Mouse (Mus musculus): ENCODE data around the gene Slc38a7. TPM values are rescaled to one million over a fixed set of nuclear protein-coding genes. Genes with fewer than 3 reads are reported as not detected.
A peak's percentile ranks its signal among the peaks of the same experiment; 100 is the strongest.
"Not testable (repeated sequence)": the region's sequence is repeated elsewhere in the genome, so short reads cannot be mapped to it uniquely, and the experiment has no call there.

The Slc38a7 gene
- polyA plus RNA-seq, 1 experiment from 2014 or later = 30.3 TPM

DNA sequence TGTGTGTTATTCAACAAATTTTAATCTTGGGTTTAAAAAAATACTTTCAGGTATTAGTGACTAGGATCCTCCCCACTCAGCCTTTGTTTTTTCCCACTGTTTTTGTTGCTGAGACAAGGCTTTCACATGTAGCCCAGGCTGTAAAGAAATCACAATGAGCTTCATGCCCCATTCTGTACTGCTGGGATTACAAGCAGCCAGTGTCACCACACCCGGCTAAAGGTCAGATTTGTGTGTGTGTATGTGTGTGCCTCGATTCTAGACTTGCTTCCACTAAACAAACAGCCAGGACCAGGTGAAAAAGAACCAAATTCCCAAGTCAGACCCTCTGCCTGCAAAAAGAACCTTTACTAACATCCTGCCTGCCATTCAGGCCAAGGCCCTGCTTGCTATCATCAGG is 47.9 kb downstream of the Slc38a7 start:
- H3K4me1 ChIP-seq (ENCODE audit: control insufficient read depth, insufficient read depth, low read length) = peaks cover 28% of the 10 kb centered on the region
- H3K27me3 ChIP-seq (ENCODE audit: control insufficient read depth, insufficient read depth, low read depth, low read length) = no peaks in the 10 kb centered on the region
- peak overlapping the region; percentile 95 for H3K4me3 ChIP-seq (ENCODE audit: low read depth, low read length)
- no peaks in the 10 kb centered on the region for H3K36me3 ChIP-seq (ENCODE audit: control insufficient read depth, insufficient read depth, low read length)
- 49% methylated on average over 2 of the region's 2 CpGs for WGBS
- no peak overlapping the region for H3K9ac ChIP-seq (ENCODE audit: low read depth, low read length)
- no peak for ATAC-seq
- H3K9me3 ChIP-seq (replicated peaks; ENCODE audit: control insufficient read depth, low read length, poor library complexity, severe bottlenecking) = no peaks in the 10 kb centered on the region
- no peak overlapping the region for H3K27ac ChIP-seq (ENCODE audit: low read length)
- peak overlapping the region; percentile 79 for H3K4me2 ChIP-seq (ENCODE audit: low read length)

DNA sequence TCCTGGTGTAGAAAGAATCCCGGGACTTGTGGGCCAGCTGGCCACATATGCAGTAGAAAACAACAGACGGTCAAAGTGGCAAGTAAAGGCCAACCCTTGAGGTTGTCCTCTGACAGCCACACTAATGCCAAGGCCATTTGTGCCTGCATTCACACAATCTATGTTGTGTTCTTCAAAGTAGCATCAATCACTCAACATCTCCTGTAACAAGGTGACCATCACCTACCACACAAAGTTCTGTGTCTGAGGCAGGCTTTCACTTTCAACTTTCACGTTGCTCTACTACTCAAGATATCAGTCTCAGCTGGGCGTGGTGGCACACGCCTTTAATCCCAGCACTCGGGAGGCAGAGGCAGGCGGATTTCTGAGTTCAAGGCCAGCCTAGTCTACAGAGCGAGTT is 51.1 kb downstream of the Slc38a7 start:
- no peak overlapping the region for H3K4me2 ChIP-seq (ENCODE audit: low read length)
- no peak overlapping the region for H3K9ac ChIP-seq (ENCODE audit: low read depth, low read length)
- WGBS = 92% methylated on average over 8 of the region's 8 CpGs
- peaks cover 30% of the 10 kb centered on the region for H3K4me1 ChIP-seq (ENCODE audit: control insufficient read depth, insufficient read depth, low read length)
- H3K27me3 ChIP-seq (ENCODE audit: control insufficient read depth, insufficient read depth, low read depth, low read length) = no peaks in the 10 kb centered on the region
- no peak overlapping the region for H3K27ac ChIP-seq (ENCODE audit: low read length)
- H3K4me3 ChIP-seq (ENCODE audit: low read depth, low read length) = no peak overlapping the region
- no peak for ATAC-seq
- no peaks in the 10 kb centered on the region for H3K9me3 ChIP-seq (replicated peaks; ENCODE audit: control insufficient read depth, low read length, poor library complexity, severe bottlenecking)
- H3K36me3 ChIP-seq (ENCODE audit: control insufficient read depth, insufficient read depth, low read length) = no peaks in the 10 kb centered on the region

DNA sequence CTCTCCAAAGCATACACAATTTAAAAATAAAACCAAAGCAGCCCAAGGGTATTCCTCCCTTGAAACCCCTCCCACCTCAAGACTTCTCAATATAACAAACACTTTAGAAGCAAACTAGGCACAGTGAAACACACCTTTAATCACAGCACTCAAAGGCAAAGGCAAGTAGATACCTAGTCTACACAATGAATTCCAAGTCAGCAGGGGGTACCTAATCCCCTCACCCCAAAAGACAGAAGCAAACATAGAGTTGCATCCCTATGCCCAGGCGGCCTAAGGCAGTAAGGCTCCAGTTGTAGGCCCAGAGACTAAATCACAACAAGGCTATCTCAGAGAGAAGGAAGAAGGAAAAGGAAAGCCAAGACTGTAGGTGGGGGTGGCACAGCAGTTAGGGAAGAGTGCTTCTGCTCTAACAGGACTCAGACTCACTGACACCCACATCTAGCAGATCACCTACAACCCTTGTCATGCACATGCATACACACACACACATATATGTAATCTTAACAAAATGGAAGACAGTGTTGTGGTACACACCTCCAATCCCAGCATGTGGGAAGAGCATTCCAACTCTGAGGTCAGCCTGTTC is 51.8 kb downstream of the Slc38a7 start:
- no peak for ATAC-seq
- Histone ChIP-seq H3K27ac (ENCODE audit: low read length) (no peak overlapping the region), H3K27me3 (ENCODE audit: control insufficient read depth, insufficient read depth, low read depth, low read length) (no peaks in the 10 kb centered on the region), H3K4me3 (ENCODE audit: low read depth, low read length) (no peak overlapping the region), H3K9me3 (replicated peaks; ENCODE audit: control insufficient read depth, low read length, poor library complexity, severe bottlenecking) (no peaks in the 10 kb centered on the region), H3K4me2 (ENCODE audit: low read length) (no peak overlapping the region), H3K4me1 (ENCODE audit: control insufficient read depth, insufficient read depth, low read length) (peaks cover 30% of the 10 kb centered on the region), H3K9ac (ENCODE audit: low read depth, low read length) (no peak overlapping the region), H3K36me3 (ENCODE audit: control insufficient read depth, insufficient read depth, low read length) (no peaks in the 10 kb centered on the region)
- WGBS = 92% methylated on average over 1 of the region's 1 CpGs

DNA sequence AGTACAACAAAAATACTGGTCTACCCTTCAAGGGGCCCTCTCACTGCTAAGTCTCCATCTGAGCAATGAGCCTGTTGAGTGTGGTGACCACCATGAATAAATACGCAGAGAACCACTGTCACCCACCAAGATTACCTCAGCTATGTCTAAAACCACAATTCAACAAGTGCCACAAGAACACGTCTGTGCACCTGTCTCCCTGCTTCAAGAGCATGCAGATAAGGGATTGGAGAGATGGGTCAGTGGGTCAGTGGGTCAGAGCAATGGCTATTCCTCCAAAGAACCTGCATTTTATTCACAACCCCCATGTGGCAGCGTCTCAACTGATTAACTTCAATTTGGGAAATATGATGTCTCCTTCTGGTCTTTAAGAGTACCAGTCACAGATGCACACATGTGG is 53.0 kb downstream of the Slc38a7 start:
- Histone ChIP-seq H3K4me3 (ENCODE audit: low read depth, low read length) (no peak overlapping the region), H3K36me3 (ENCODE audit: control insufficient read depth, insufficient read depth, low read length) (no peaks in the 10 kb centered on the region), H3K4me1 (ENCODE audit: control insufficient read depth, insufficient read depth, low read length) (peaks cover 22% of the 10 kb centered on the region), H3K9ac (ENCODE audit: low read depth, low read length) (no peak overlapping the region), H3K9me3 (replicated peaks; ENCODE audit: control insufficient read depth, low read length, poor library complexity, severe bottlenecking) (no peaks in the 10 kb centered on the region), H3K27ac (ENCODE audit: low read length) (no peak overlapping the region), H3K27me3 (ENCODE audit: control insufficient read depth, insufficient read depth, low read depth, low read length) (no peaks in the 10 kb centered on the region), H3K4me2 (ENCODE audit: low read length) (no peak overlapping the region)
- 98% methylated on average over 3 of the region's 3 CpGs for WGBS
- no peak for ATAC-seq

DNA sequence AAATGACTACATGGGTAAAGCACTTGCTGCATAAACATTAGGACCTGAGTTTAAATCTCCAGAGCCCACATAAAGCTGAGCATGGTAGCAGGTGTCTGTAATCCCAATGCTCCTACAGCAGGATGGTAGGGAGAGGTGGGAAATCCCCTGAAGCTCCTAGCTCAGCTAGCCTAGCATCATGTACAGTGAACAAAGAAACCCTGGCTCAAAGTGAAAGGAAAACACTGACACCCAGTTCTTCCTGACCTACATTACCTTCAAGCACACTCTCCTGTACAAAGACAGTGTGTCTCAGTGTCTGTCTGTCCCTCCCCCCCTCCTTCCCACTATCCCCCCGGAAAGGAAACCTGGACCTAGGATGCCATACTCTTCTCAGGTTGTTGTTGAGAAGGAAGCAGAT is 53.4 kb downstream of the Slc38a7 start:
- no peak overlapping the region for H3K4me3 ChIP-seq (ENCODE audit: low read depth, low read length)
- no peak for ATAC-seq
- no peak overlapping the region for H3K4me2 ChIP-seq (ENCODE audit: low read length)
- no peaks in the 10 kb centered on the region for H3K9me3 ChIP-seq (replicated peaks; ENCODE audit: control insufficient read depth, low read length, poor library complexity, severe bottlenecking)
- no peaks in the 10 kb centered on the region for H3K36me3 ChIP-seq (ENCODE audit: control insufficient read depth, insufficient read depth, low read length)
- 84% methylated on average over 1 of the region's 1 CpGs for WGBS
- no peak overlapping the region for H3K27ac ChIP-seq (ENCODE audit: low read length)
- H3K4me1 ChIP-seq (ENCODE audit: control insufficient read depth, insufficient read depth, low read length) = peaks cover 17% of the 10 kb centered on the region
- H3K9ac ChIP-seq (ENCODE audit: low read depth, low read length) = no peak overlapping the region
- no peaks in the 10 kb centered on the region for H3K27me3 ChIP-seq (ENCODE audit: control insufficient read depth, insufficient read depth, low read depth, low read length)

DNA sequence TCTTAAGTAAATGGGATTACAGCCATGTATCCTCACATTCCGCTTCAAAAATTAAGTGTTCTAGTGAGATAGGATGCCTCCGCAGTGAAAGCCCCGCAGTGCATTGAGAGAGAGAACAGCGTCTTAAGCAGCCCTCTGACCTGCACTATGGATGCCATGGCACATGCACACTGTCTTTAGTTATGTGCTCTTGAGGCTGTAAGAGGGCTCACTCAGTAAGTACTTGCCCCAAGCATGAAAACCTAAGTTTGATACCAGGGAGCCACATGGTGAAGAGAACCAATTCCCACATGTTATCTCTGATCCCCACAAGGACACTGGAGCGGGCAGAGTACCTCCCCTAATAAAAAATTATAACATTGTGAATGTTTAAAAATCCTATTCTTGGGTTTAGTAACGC is 54.2 kb downstream of the Slc38a7 start:
- Histone ChIP-seq H3K4me3 (ENCODE audit: low read depth, low read length) (no peak overlapping the region), H3K9ac (ENCODE audit: low read depth, low read length) (no peak overlapping the region), H3K4me2 (ENCODE audit: low read length) (no peak overlapping the region), H3K9me3 (replicated peaks; ENCODE audit: control insufficient read depth, low read length, poor library complexity, severe bottlenecking) (no peaks in the 10 kb centered on the region), H3K36me3 (ENCODE audit: control insufficient read depth, insufficient read depth, low read length) (no peaks in the 10 kb centered on the region), H3K27ac (ENCODE audit: low read length) (no peak overlapping the region), H3K4me1 (ENCODE audit: control insufficient read depth, insufficient read depth, low read length) (peaks cover 13% of the 10 kb centered on the region), H3K27me3 (ENCODE audit: control insufficient read depth, insufficient read depth, low read depth, low read length) (no peaks in the 10 kb centered on the region)
- WGBS = 94% methylated on average over 6 of the region's 6 CpGs
- ATAC-seq = no peak

DNA sequence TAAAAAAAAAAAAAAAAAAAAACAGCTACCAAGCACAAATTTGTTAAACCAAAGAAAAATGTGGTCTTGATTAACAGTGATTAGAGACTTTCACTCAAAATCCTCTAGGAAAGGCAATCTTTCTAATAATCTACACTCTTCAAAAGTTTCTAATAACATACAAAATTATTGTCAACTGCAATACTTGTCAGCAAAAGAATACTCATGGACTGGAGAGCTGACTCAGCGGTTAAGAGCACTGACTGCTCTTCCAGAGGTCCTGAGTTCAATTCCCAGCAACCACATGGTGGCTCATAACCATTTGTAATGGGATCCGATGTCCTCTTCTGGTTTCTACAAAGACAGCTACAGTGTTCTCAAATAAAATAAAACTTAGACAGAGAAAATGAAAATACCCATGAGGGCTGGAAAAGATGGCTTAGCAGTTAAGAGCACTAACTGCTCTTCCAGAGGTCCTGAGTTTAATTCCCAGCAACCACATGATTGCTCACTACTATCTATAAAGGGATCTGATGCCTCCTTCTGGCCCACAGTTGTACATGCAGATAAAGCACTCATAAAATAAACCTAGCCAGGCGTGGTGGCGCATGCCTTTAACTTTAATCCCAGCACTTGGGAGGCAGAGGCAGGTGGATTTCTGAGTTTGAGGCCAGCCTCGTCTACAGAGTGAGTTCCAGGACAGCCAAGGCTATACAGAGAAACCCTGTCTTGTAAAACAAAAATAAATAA is 57.8 kb downstream of the Slc38a7 start:
- not testable (repeated sequence) for H3K9ac ChIP-seq (ENCODE audit: low read depth, low read length); H3K4me3 ChIP-seq (ENCODE audit: low read depth, low read length); H3K9me3 ChIP-seq (replicated peaks; ENCODE audit: control insufficient read depth, low read length, poor library complexity, severe bottlenecking); H3K27me3 ChIP-seq (ENCODE audit: control insufficient read depth, insufficient read depth, low read depth, low read length); H3K4me1 ChIP-seq (ENCODE audit: control insufficient read depth, insufficient read depth, low read length); H3K4me2 ChIP-seq (ENCODE audit: low read length); ATAC-seq; H3K27ac ChIP-seq (ENCODE audit: low read length); H3K36me3 ChIP-seq (ENCODE audit: control insufficient read depth, insufficient read depth, low read length)
- WGBS = 96% methylated on average over 5 of the region's 5 CpGs

Other genes starting within 250 kb of the Slc38a7 start
- gene Gins3, start 220.1 kb downstream of the Slc38a7 start, polyA plus RNA-seq (2015; fragmentation: Nextera tagmentation; extraction: Ambion mirVana) = 6.1 and 8.1 TPM in 2 replicates
- gene Ndrg4, start 176.6 kb downstream of the Slc38a7 start, polyA plus RNA-seq (2015; fragmentation: Nextera tagmentation; extraction: Ambion mirVana) = 394 and 511 TPM in 2 replicates
- gene Setd6, start 137.7 kb downstream of the Slc38a7 start, polyA plus RNA-seq (2015; fragmentation: Nextera tagmentation; extraction: Ambion mirVana) = 34.3 TPM in 2 replicates
- gene Cnot1, start 46.1 kb downstream of the Slc38a7 start, polyA plus RNA-seq (2015; fragmentation: Nextera tagmentation; extraction: Ambion mirVana) = 41.2 and 47.1 TPM in 2 replicates
- 209 and 225 TPM in 2 replicates for gene Sap18b, start 28.2 kb downstream of the Slc38a7 start, polyA plus RNA-seq (2015; fragmentation: Nextera tagmentation; extraction: Ambion mirVana)
- 217 and 228 TPM in 2 replicates for gene Got2, start 35.0 kb upstream of the Slc38a7 start, polyA plus RNA-seq (2015; fragmentation: Nextera tagmentation; extraction: Ambion mirVana)

All from midbrain, embryonic 16.5 days (tissue).